Mouse (Mus musculus) kidney, embryonic 14.5 days (tissue): Measurements from ENCODE around the gene Entpd3. TPM values are rescaled to one million over a fixed set of nuclear protein-coding genes. Genes with fewer than 3 reads are reported as not detected.

Experiments used
- ATAC-seq: fragments of 200-750 bp; cut with Nextera tagmentation; 2 replicates; pipeline ENCODE4 v1.8.0; 2017; ENCODE audit warnings: moderate number of reproducible peaks, mild to moderate bottlenecking, moderate TSS enrichment, moderate library complexity; ENCODE audit not compliant: low FRiP score, low TSS enrichment
- H3K27ac ChIP-seq: fragments of 300-500 bp; sonication (generic); 2 replicates; pipeline ENCODE4 v1.5.1; 2014; ENCODE audit warnings: low read depth, mild to moderate bottlenecking, low read length, moderate library complexity, mixed read lengths
- H3K27me3 ChIP-seq: fragments of 300-500 bp; sonication (generic); 2 replicates; pipeline ENCODE4 v1.6.1; 2014; ENCODE audit warnings: mild to moderate bottlenecking, low read length; ENCODE audit not compliant: control insufficient read depth, insufficient read depth
- H3K36me3 ChIP-seq: fragments of 300-500 bp; sonication (generic); 2 replicates; pipeline ENCODE4 v1.6.1; 2014; ENCODE audit warnings: low read length, mixed read lengths; ENCODE audit not compliant: control insufficient read depth, insufficient read depth
- H3K4me1 ChIP-seq: fragments of 300-500 bp; sonication (generic); 2 replicates; pipeline ENCODE4 v1.6.1; 2014; ENCODE audit warnings: low read length, mixed read lengths; ENCODE audit not compliant: control insufficient read depth, insufficient read depth
- H3K4me2 ChIP-seq: fragments of 300-500 bp; sonication (generic); replicated peaks from 2 replicates; pipeline ENCODE4 v1.6.1; 2014; ENCODE audit warnings: low read depth, mild to moderate bottlenecking, low read length
- H3K4me3 ChIP-seq: fragments of 300-500 bp; sonication (generic); 2 replicates; pipeline ENCODE4 v1.5.1; 2014; ENCODE audit warnings: mild to moderate bottlenecking, low read length
- H3K9ac ChIP-seq: fragments of 300-500 bp; sonication (generic); 2 replicates; pipeline ENCODE4 v1.6.1; 2014; ENCODE audit warnings: low read depth, mild to moderate bottlenecking, low read length, moderate library complexity
- H3K9me3 ChIP-seq: fragments of 300-500 bp; sonication (generic); 2 replicates; pipeline ENCODE4 v1.6.1; 2016; ENCODE audit warnings: low read length; ENCODE audit not compliant: control insufficient read depth
- WGBS: fragments of 180-500 bp; shearing (Covaris S2); extraction: QIAGEN DNeasy Blood & Tissue Kit; methylation state at CpG from one replicate; pipeline ENCODE4 v1.1.7; 2014; 5-methylcytosine and 5-hydroxymethylcytosine counted together
- polyA plus RNA-seq: library from polyadenylated mRNA; unstranded; fragments of >200 nt; fragmentation: Nextera tagmentation; extraction: Ambion mirVana; gene quantifications from 2 replicates; pipeline ENCODE4 v1.2.1, GENCODE M21; 2014

Gene Entpd3
- polyA plus RNA-seq, 1 experiment from 2014 or later: 1.7 TPM

DNA sequence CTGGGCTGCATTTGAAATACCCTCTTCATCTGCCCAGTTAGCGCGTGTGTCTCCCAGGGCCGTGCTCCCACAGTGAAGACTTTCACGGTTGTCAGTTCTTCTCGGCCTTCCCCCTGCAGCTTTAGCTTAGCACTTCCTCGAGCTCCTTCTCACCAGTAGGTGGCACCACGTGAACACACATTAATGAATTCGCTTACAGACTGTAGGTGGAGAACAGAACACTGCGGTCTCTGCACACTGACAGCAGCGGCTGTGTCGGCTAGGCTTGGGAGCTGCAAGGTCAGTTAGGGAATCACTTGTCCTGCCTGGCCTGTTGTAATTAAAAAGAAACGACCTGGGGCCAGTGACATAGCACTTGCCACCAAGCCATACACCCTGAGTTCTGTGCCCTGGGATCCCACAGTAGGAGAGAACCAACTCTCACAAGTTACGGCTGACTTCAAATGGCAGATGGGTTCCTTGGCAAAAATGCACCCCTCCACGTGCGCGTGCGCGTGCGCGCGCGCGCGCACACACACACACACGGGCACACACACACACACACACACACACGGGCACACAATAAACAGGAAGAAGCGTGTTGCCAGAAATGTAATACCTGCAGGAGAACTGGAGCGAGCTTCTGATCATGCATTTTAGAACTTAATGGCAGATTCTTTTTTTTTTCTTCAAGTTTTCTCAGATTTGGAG is 43.1 kb downstream of the Entpd3 start:
- no peaks in the 10 kb centered on the region for H3K9me3 ChIP-seq
- peak overlapping the region; percentile 24; the same call in 1 of the 2 replicates for H3K27ac ChIP-seq
- peak; percentile 87 for ATAC-seq
- peak overlapping the region; percentile 40 for H3K4me3 ChIP-seq
- no peaks in the 10 kb centered on the region for H3K36me3 ChIP-seq
- no peaks in the 10 kb centered on the region for H3K27me3 ChIP-seq
- peak overlapping the region; percentile 50; the same call in 1 of the 2 replicates for H3K9ac ChIP-seq
- H3K4me2 ChIP-seq: peak overlapping the region; percentile 90
- WGBS: 14% methylated on average over 28 of the region's 28 CpGs
- peaks cover 5% of the 10 kb centered on the region for H3K4me1 ChIP-seq

- Histone ChIP-seq H3K4me3 (no peak overlapping the region), H3K27ac (no peak overlapping the region), H3K9ac (no peak overlapping the region), H3K36me3 (no peaks in the 10 kb centered on the region), H3K9me3 (no peaks in the 10 kb centered on the region), H3K4me2 (peak overlapping the region; percentile 90), H3K27me3 (no peaks in the 10 kb centered on the region), H3K4me1 (peaks cover 5% of the 10 kb centered on the region)
- no peak for ATAC-seq
- WGBS: 71% methylated on average over 3 of the region's 3 CpGs
These were observed 43.7 kb downstream of the Entpd3 start for GRCm38 (mm10) chr9:120583314-120583713.

- peaks cover 5% of the 10 kb centered on the region for H3K4me1 ChIP-seq
- H3K27ac ChIP-seq: no peak overlapping the region
- H3K36me3 ChIP-seq: no peaks in the 10 kb centered on the region
- ATAC-seq: no peak
- no peak overlapping the region for H3K4me3 ChIP-seq
- H3K9me3 ChIP-seq: no peaks in the 10 kb centered on the region
- no peaks in the 10 kb centered on the region for H3K27me3 ChIP-seq
- no peak overlapping the region for H3K4me2 ChIP-seq
- no peak overlapping the region for H3K9ac ChIP-seq
- 21% methylated on average over 3 of the region's 3 CpGs for WGBS
These were observed 46.9 kb downstream of the Entpd3 start for GRCm38 (mm10) chr9:120586546-120586945.

DNA sequence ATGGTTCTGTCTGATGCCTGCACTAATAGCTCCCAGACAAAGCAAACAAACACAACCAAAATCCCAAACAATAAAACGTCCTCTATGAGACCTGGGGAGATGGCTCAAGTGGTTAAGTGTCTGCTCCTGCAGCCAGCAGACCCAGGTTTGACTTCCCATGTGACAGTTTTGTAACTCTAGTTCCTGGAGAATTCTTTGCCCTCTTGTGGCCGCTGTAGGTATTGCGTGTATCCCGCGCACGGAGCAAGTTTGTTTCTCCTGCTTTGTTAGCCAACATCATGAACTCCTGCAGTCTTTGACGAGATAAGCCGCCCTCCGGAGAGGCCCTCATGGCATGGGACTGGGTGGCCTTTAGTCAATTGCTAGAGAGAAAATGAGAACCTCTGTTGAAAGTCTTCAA is 51.9 kb downstream of the Entpd3 start:
- Histone ChIP-seq H3K9me3 (no peaks in the 10 kb centered on the region), H3K27me3 (no peaks in the 10 kb centered on the region), H3K36me3 (no peaks in the 10 kb centered on the region), H3K4me3 (no peak overlapping the region), H3K27ac (no peak overlapping the region), H3K4me1 (peaks cover 2% of the 10 kb centered on the region; the same call in 1 of the 2 replicates), H3K4me2 (no peak overlapping the region), H3K9ac (no peak overlapping the region)
- 7% methylated on average over 9 of the region's 9 CpGs for WGBS
- no peak for ATAC-seq

GRCm38 (mm10) chr9:120593383-120594101 is 53.9 kb downstream of the Entpd3 start:
- ATAC-seq: no peak
- Histone ChIP-seq H3K36me3 (no peaks in the 10 kb centered on the region), H3K27ac (no peak overlapping the region), H3K9ac (no peak overlapping the region), H3K4me1 (peaks cover 2% of the 10 kb centered on the region; the same call in 1 of the 2 replicates), H3K4me3 (no peak overlapping the region), H3K27me3 (no peaks in the 10 kb centered on the region), H3K9me3 (no peaks in the 10 kb centered on the region), H3K4me2 (no peak overlapping the region)
- 42% methylated on average over 9 of the region's 9 CpGs for WGBS

- no peak for ATAC-seq
- Histone ChIP-seq H3K27me3 (no peaks in the 10 kb centered on the region), H3K4me3 (no peak overlapping the region), H3K36me3 (no peaks in the 10 kb centered on the region), H3K4me1 (peaks cover 2% of the 10 kb centered on the region; the same call in 1 of the 2 replicates), H3K4me2 (no peak overlapping the region), H3K27ac (no peak overlapping the region), H3K9ac (no peak overlapping the region), H3K9me3 (no peaks in the 10 kb centered on the region)
- 59% methylated on average over 6 of the region's 6 CpGs for WGBS
These were observed 55.2 kb downstream of the Entpd3 start for GRCm38 (mm10) chr9:120594839-120595238.

DNA sequence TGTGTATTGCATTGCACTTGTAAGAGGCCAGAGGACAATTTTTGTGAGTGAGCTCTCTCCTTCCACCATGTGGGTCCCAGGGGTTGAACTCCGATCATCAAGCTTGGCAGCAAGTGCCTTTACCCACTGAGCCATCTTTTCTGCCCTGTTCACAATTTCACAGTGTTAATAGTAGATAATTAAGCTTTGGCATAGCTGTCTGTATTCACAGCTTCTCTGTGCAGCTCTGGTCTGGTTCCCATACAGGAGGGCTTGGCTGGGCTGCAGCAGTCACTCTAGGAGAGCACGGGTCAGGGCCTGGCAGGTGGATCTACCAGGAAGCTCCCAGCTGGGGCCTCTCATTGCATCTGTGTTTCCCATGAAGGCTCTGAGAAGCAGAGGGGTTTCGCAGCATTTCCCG is 55.7 kb downstream of the Entpd3 start:
- H3K4me3 ChIP-seq: no peak overlapping the region
- H3K9me3 ChIP-seq: no peaks in the 10 kb centered on the region
- no peak for ATAC-seq
- H3K4me1 ChIP-seq: peaks cover 2% of the 10 kb centered on the region; the same call in 1 of the 2 replicates
- no peak overlapping the region for H3K9ac ChIP-seq
- no peak overlapping the region for H3K27ac ChIP-seq
- WGBS: 81% methylated on average over 4 of the region's 4 CpGs
- no peaks in the 10 kb centered on the region for H3K36me3 ChIP-seq
- no peaks in the 10 kb centered on the region for H3K27me3 ChIP-seq
- no peak overlapping the region for H3K4me2 ChIP-seq

- no peaks in the 10 kb centered on the region for H3K36me3 ChIP-seq
- H3K27me3 ChIP-seq: no peaks in the 10 kb centered on the region
- ATAC-seq: peak; percentile 65
- peaks cover 13% of the 10 kb centered on the region for H3K4me1 ChIP-seq
- 17% methylated on average over 17 of the region's 17 CpGs for WGBS
- H3K27ac ChIP-seq: no peak overlapping the region
- no peak overlapping the region for H3K4me3 ChIP-seq
- H3K9me3 ChIP-seq: no peaks in the 10 kb centered on the region
- H3K4me2 ChIP-seq: no peak overlapping the region
- no peak overlapping the region for H3K9ac ChIP-seq
These were observed 62.0 kb downstream of the Entpd3 start for GRCm38 (mm10) chr9:120601488-120602171.
